ENCODE assay signal across 13 mouse cellular contexts in the genomic region with DNA sequence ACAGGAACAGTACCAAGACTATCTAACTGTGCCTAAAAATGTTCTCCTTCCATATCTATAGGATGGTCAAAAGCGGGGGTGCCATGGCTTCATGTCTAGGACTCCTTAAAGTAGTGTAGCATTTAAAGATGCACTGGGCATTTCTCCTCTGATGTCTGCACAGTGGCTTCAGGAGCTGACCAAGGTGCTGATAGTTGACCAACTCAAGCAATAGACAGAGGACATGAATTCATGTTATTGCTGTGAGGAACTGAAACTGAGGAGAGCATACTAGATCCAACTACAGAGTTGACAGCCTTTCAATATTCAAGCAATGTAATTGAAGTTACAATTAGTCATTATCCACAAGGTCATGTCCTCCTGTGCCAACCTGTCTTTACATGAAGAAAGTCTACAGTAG.
DNase-seq lines count a peak whose midpoint lies in the region; ATAC-seq and TF ChIP-seq lines count a peak whose summit lies in the region.
"Had no signal": no experiment of that assay in that cellular context is flagged by ENCODE, and none has a peak within 500 bp of the region (broad histone marks: within the 10 kb centered on the region; RNA-seq: fewer than 3 reads in every experiment).

No protein-coding gene starts in this region.

- peak; percentile 27 for DNase-seq in adrenal gland, postnatal 14 days
- DNase-seq in adrenal gland, adult (ENCODE audit: inconsistent age in 2 of 2, low spot score in 1 of 2), result no peak
- peak; percentile 16 for DNase-seq in liver, postnatal 0 days
- no peak for DNase-seq in liver, embryonic 11.5 days (ENCODE audit: low spot score)
- DNase-seq in embryo, embryonic 11.5 days (ENCODE audit: low read depth, low spot score), result peak; percentile 24
- no peak for DNase-seq in thymus, postnatal 0 days (ENCODE audit: low spot score)
- no peak for DNase-seq in cerebellum, postnatal 25 days
- DNase-seq: B cell, adult 2 months; cerebellum, adult 2 months; kidney, adult 9 months had no signal

- no peak for TF ChIP-seq POLR2A in myocyte (IDR thresholded peaks at IDR 0.05; ENCODE audit: insufficient read length, low read depth)

- H3K4me2 ChIP-seq in liver, postnatal 0 days (ENCODE audit: low read depth, low read length), result no peak overlapping the region
- no peak overlapping the region for H3K4me2 ChIP-seq in liver, embryonic 11.5 days
- H3K4me2 ChIP-seq in myocyte (ENCODE audit: low read depth), result no peak overlapping the region

- H3K27me3 ChIP-seq in liver, postnatal 0 days (ENCODE audit: insufficient read depth, low read length), result no peaks in the 10 kb centered on the region
- H3K27me3 ChIP-seq in liver, embryonic 11.5 days (replicated peaks; ENCODE audit: control insufficient read depth, insufficient read depth, low read length), result no peaks in the 10 kb centered on the region
- H3K27me3 ChIP-seq in myocyte (ENCODE audit: control insufficient read depth, insufficient read depth, insufficient read length), result no peaks in the 10 kb centered on the region
- H3K27me3 ChIP-seq: Patski had no signal

- TF ChIP-seq EP300 in liver, postnatal 0 days (IDR thresholded peaks at IDR 0.05; ENCODE audit: low read depth), result no peak

- no peaks in the 10 kb centered on the region for H3K9me3 ChIP-seq in liver, postnatal 0 days (ENCODE audit: low read length)
- no peaks in the 10 kb centered on the region for H3K9me3 ChIP-seq in liver, embryonic 11.5 days (ENCODE audit: control insufficient read depth, low read length)

- H3ac ChIP-seq in myocyte (ENCODE audit: control insufficient read depth, insufficient read length), result no peak overlapping the region

- no peaks in the 10 kb centered on the region for H3K4me1 ChIP-seq in liver, postnatal 0 days (ENCODE audit: insufficient read depth)
- no peaks in the 10 kb centered on the region for H3K4me1 ChIP-seq in liver, embryonic 11.5 days (replicated peaks; ENCODE audit: control insufficient read depth, insufficient read depth, low read length)

- H3K36me3 ChIP-seq in liver, postnatal 0 days (replicated peaks; ENCODE audit: insufficient read depth, low read length), result no peaks in the 10 kb centered on the region
- no peaks in the 10 kb centered on the region for H3K36me3 ChIP-seq in liver, embryonic 11.5 days (ENCODE audit: control insufficient read depth, insufficient read depth, low read length)
- no peaks in the 10 kb centered on the region for H3K36me3 ChIP-seq in myocyte (ENCODE audit: control insufficient read depth, insufficient read depth)

- TF ChIP-seq CTCF in liver, postnatal 0 days (IDR thresholded peaks at IDR 0.05; ENCODE audit: low read depth), result no peak

- H3K9ac ChIP-seq in liver, postnatal 0 days (replicated peaks), result no peak overlapping the region
- H3K9ac ChIP-seq in liver, embryonic 11.5 days (ENCODE audit: low read depth, low read length), result no peak overlapping the region
- H3K9ac ChIP-seq: liver, embryonic 14.5 days had no signal

- WGBS in liver, postnatal 0 days (ENCODE audit: insufficient replicate concordance), result 39% methylated on average over 1 of the region's 1 CpGs
- 29% methylated on average over 1 of the region's 1 CpGs for WGBS in liver, embryonic 11.5 days

- no peak overlapping the region for H3K27ac ChIP-seq in liver, postnatal 0 days (ENCODE audit: low read depth)
- no peak overlapping the region for H3K27ac ChIP-seq in liver, embryonic 11.5 days (ENCODE audit: low read depth, low read length)
- H3K27ac ChIP-seq: liver, embryonic 14.5 days had no signal

- ATAC-seq in liver, postnatal 0 days, result no peak
- no peak for ATAC-seq in liver, embryonic 11.5 days (replicated peaks; ENCODE audit: low FRiP score)
- ATAC-seq: Patski had no signal

- no peak overlapping the region for H3K4me3 ChIP-seq in liver, postnatal 0 days (ENCODE audit: low read depth, low read length)
- H3K4me3 ChIP-seq in liver, embryonic 11.5 days (ENCODE audit: low read depth, low read length), result no peak overlapping the region
- no peak overlapping the region for H3K4me3 ChIP-seq in myocyte

- no peaks in the 10 kb centered on the region for H3K79me2 ChIP-seq in myocyte (ENCODE audit: control insufficient read depth, insufficient read depth)

TF ChIP-seq in myocyte, 11 proteins besides CTCF, POLR2A, EP300 and RAD21:
- no peak for TF ChIP-seq SRF (IDR thresholded peaks at IDR 0.05; ENCODE audit: control insufficient read depth, insufficient read length, low read depth)
- no peak for TF ChIP-seq TCF3 (IDR thresholded peaks at IDR 0.05; ENCODE audit: insufficient read length, low read depth)
- TF ChIP-seq POLR2AphosphoS2 (IDR thresholded peaks at IDR 0.05; ENCODE audit: insufficient read length, low read depth), result no peak
- no peak for TF ChIP-seq E2F4 (IDR thresholded peaks at IDR 0.05; ENCODE audit: insufficient read depth)
- no peak for TF ChIP-seq USF1 (IDR thresholded peaks at IDR 0.05; ENCODE audit: low read depth)
- TF ChIP-seq REST (IDR thresholded peaks at IDR 0.05; ENCODE audit: insufficient read depth, insufficient read length), result peak; percentile 38
- TF ChIP-seq MAX (IDR thresholded peaks at IDR 0.05; ENCODE audit: low read depth), result no peak
- TF ChIP-seq TCF12 (IDR thresholded peaks at IDR 0.05; ENCODE audit: insufficient read depth, poor library complexity, severe bottlenecking), result no peak

Comparison
In these comparisons a context has a peak if more than half of its experiments do, and no peak if none do; other contexts are left out.
1. DNase-seq: peak in adrenal gland, postnatal 14 days (single experiment), liver, postnatal 0 days (single experiment) and embryo, embryonic 11.5 days (single experiment); none in adrenal gland, adult (0 of 2), liver, embryonic 11.5 days (single experiment), thymus, postnatal 0 days (single experiment) and cerebellum, postnatal 25 days (0 of 2).